Mouse (Mus musculus) liver, embryonic 14.5 days (tissue): Measurements from ENCODE around the gene Tollip.

Experiments
- CTCF ChIP-seq: IDR thresholded peaks from 2 replicates; pipeline ENCODE4 v1.5.1; 2016; ENCODE audit warnings: antibody characterized with exemption, low read depth, control low read depth
- EP300 ChIP-seq: IDR thresholded peaks from 2 replicates; pipeline ENCODE4 v1.6.1; 2016; ENCODE audit warnings: antibody characterized with exemption, low read depth

DNA sequence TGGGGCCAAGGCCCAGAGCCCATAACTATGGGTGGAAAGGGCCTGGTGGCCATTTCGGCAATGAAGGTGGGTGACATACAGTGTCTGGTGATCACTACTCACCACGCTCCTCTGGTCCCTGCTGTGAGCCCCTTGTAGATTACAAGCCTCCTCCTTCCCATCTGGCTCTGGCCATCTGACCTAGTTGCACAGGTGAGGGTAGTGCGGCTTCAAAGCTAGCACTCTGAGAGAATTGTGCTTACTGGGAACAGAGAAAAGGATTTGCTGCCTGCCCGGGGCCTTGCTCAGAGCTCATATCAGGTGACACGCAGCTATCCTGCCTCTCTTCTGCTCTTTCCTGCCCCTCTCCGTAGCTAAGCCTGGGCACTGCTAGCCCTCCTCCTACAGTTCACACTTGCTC is 35.3 kb upstream of the Tollip start:
- no peak for TF ChIP-seq CTCF
- TF ChIP-seq EP300: no peak
